Mouse (Mus musculus) heart, adult 2 months (tissue): ENCODE measurements at regions not wholly inside any gene's neighbourhood (a gene's known extent, or its start where the extent isn't known, plus 50 kb on each side); places are given as distances from the start of the nearest gene placed in this dataset.

Experiments
- CTCF ChIP-seq: fragments of 200-600 bp; IDR thresholded peaks from 2 replicates; pipeline ENCODE4 v1.8.1; 2022; ENCODE audit warnings: antibody characterized with exemption, mild to moderate bottlenecking, moderate library complexity
- POLR2A ChIP-seq: fragments of 200-500 bp; IDR thresholded peaks from 2 replicates; pipeline ENCODE4 v1.6.1; 2011; ENCODE audit warnings: mild to moderate bottlenecking, low read depth, low read length, control low read depth; ENCODE audit not compliant: insufficient read depth

DNA sequence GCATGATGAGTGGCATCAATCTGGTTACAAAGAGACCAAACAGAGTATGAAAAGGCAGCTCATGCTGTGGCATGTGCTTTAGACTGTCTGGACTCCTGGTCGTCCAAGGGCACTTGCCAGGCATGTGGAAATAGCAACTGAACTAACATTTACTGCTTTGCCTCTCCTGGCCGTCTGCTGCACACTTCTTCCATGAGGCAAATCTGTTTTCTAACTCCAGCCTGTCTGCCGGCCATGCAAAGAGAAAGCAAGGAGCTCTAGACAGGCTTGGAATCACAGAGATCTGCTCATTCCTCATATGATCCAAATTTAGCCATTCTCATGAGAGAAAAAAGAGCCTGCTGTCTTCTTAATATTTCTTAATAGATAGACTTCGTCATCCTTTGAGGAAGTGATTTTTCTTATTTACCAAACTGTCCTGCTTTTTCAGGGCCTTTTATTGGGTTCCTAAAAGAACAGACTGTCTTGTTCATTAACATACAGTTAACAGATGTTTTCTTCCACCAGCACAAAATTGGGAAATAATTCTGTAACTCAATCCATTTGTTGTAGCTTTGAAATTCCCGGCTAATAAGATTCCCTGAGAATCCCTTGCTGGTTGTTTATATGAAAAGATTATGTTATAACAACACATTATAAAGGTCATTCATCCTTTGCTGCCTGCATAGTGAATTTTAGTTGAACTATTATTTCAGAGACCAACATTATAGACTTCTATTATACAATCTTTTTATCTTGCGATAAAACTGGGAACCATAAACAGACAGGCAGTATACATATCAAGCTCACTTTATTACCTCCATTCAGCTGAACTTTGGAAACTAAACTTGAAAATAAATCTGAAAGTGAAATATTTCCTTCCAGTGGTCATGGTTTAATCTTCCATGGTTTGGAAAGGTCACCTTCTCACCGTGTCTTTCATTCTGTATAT, 389.2 kb upstream of the Sphkap start:
- TF ChIP-seq POLR2A (no peak), CTCF (no peak)
